Mouse (Mus musculus): ENCODE measurements around the gene Btbd2. TPM values are rescaled to one million over a fixed set of nuclear protein-coding genes. Genes with fewer than 3 reads are reported as not detected.

The Btbd2 gene
- polyA plus RNA-seq, 1 experiment, result 18.9 TPM

DNA sequence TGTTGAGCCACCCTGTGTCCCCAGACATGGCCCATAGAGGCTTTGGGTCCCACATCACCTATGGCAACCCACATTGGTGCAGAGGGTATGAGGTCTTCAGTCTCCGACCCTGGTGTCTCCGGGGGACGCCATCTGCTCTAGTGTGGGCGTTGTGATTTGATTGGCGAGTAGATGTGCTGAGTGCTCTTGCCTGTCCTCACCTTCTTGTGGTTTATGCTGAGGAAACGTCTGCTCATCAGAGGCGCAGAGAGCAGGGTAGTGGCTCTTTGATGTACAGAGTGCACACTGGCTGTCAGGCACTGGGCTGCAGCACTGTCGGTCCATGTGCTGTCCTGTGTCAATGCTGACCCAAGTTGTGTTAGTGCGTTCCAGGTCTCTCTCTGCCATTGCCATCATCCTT is 27.9 kb downstream of the Btbd2 start:
- Histone ChIP-seq H3K27ac (ENCODE audit: control insufficient read depth, insufficient read depth, low read depth, low read length) (peak overlapping the region; percentile 71), H3K36me3 (ENCODE audit: control insufficient read depth, insufficient read depth, low read length) (no peaks in the 10 kb centered on the region), H3K4me3 (ENCODE audit: control insufficient read depth, low read depth, low read length) (peak overlapping the region; percentile 62), H3K27me3 (ENCODE audit: control insufficient read depth, insufficient read depth, low read length) (no peaks in the 10 kb centered on the region), H3K4me1 (ENCODE audit: control insufficient read depth, insufficient read depth, low read length) (peaks cover 3% of the 10 kb centered on the region)
- TF ChIP-seq POLR2A (IDR thresholded peaks at IDR 0.05; ENCODE audit: control insufficient read depth, low read depth, low read length), result no peak
- no peak for TF ChIP-seq CTCF (IDR thresholded peaks at IDR 0.05; ENCODE audit: control insufficient read depth, insufficient read depth, insufficient replicate concordance, low read depth, low read length)

DNA sequence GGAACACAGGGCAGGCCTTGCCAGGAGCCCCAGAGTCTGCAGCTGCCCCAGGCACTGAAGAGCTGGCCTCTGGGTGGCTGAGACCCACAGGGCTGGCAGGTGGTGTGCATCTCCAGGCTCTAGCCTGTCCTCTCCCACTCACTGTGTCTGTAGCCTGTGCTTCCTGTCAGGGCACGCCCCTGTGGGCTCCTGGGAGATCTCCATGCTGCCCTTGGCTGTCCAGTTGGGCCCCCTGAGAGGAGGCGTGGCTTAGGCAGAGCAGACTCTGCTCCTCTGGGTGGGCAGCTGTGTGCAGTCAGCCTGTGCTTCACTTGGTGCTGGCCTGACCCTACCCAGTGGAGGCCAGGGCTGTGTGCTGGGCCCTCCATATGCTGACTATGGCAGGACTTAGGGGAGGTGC is 29.2 kb downstream of the Btbd2 start:
- Histone ChIP-seq H3K27me3 (ENCODE audit: control insufficient read depth, insufficient read depth, low read length) (no peaks in the 10 kb centered on the region), H3K27ac (ENCODE audit: control insufficient read depth, insufficient read depth, low read depth, low read length) (peak overlapping the region; percentile 41; the same call in 1 of the 2 replicates), H3K4me3 (ENCODE audit: control insufficient read depth, low read depth, low read length) (peak overlapping the region; percentile 62), H3K4me1 (ENCODE audit: control insufficient read depth, insufficient read depth, low read length) (peaks cover 14% of the 10 kb centered on the region), H3K36me3 (ENCODE audit: control insufficient read depth, insufficient read depth, low read length) (no peaks in the 10 kb centered on the region)
- no peak for TF ChIP-seq CTCF (IDR thresholded peaks at IDR 0.05; ENCODE audit: control insufficient read depth, insufficient read depth, insufficient replicate concordance, low read depth, low read length)
- no peak for TF ChIP-seq POLR2A (IDR thresholded peaks at IDR 0.05; ENCODE audit: control insufficient read depth, low read depth, low read length)

DNA sequence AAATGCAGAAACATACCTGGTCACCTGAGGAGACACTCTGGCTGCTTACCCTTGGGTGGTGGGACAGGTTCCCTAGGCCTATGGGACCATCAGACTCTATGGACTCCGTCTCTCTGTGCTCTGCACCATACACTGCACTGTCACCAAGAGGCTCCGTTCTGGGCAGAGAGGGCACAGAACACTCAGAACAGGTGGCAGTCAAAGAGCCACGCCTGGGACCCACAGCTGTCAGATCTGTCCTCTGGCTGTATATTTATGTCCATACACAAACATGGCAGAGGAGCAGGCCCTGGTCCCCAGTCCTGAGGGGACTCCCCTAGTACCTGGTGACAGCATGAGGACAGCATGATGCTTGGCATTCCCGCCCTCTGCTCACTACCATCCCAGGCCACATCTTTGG is 31.1 kb downstream of the Btbd2 start:
- peaks cover 16% of the 10 kb centered on the region for H3K4me1 ChIP-seq (ENCODE audit: control insufficient read depth, insufficient read depth, low read length)
- peak overlapping the region; percentile 97 for H3K4me3 ChIP-seq (ENCODE audit: control insufficient read depth, low read depth, low read length)
- TF ChIP-seq POLR2A (IDR thresholded peaks at IDR 0.05; ENCODE audit: control insufficient read depth, low read depth, low read length) (no peak), CTCF (IDR thresholded peaks at IDR 0.05; ENCODE audit: control insufficient read depth, insufficient read depth, insufficient replicate concordance, low read depth, low read length) (no peak)
- no peaks in the 10 kb centered on the region for H3K27me3 ChIP-seq (ENCODE audit: control insufficient read depth, insufficient read depth, low read length)
- no peak overlapping the region for H3K27ac ChIP-seq (ENCODE audit: control insufficient read depth, insufficient read depth, low read depth, low read length)
- no peaks in the 10 kb centered on the region for H3K36me3 ChIP-seq (ENCODE audit: control insufficient read depth, insufficient read depth, low read length)

DNA sequence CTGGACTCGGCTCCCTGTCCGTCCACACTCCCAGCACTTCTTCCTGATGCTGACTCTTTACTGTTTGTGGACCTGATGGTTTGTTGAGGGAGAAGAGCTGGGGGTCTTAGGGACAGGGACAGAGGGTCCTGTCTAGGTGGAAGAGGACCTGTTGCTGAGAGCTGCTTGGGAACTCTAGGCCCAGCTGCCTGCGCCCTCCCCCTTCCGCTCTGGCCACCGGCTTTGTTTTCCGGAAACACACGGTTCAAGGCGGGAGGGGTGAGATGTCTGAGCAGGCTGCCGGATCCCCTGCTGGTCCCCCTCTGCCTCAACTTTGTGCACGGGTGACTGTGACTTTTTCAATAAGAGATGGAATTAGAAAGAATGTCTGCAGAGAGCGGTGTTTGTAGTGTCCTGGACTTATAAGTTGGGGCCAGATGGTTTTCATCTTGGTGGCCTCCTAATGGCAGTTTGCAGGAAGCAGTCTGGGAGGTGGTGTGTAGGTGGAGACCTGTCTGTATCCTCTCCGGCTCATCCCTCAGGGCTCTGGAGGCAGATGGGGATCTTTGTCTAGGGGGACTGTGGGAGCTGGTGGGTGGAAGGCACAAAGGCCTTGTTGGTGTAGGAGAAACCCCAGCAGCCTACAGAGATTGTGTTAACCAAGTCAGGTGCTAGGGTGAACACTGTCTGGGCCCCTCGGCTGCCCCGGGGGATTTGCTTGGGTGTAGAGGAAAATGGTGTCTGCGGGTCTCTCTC is 33.2 kb downstream of the Btbd2 start:
- H3K4me1 ChIP-seq (ENCODE audit: control insufficient read depth, insufficient read depth, low read length), result peaks cover 16% of the 10 kb centered on the region
- H3K36me3 ChIP-seq (ENCODE audit: control insufficient read depth, insufficient read depth, low read length), result no peaks in the 10 kb centered on the region
- peak overlapping the region; percentile 99 for H3K27ac ChIP-seq (ENCODE audit: control insufficient read depth, insufficient read depth, low read depth, low read length)
- TF ChIP-seq POLR2A (IDR thresholded peaks at IDR 0.05; ENCODE audit: control insufficient read depth, low read depth, low read length), result no peak
- TF ChIP-seq CTCF (IDR thresholded peaks at IDR 0.05; ENCODE audit: control insufficient read depth, insufficient read depth, insufficient replicate concordance, low read depth, low read length), result no peak
- no peaks in the 10 kb centered on the region for H3K27me3 ChIP-seq (ENCODE audit: control insufficient read depth, insufficient read depth, low read length)
- H3K4me3 ChIP-seq (ENCODE audit: control insufficient read depth, low read depth, low read length), result peak overlapping the region; percentile 97

DNA sequence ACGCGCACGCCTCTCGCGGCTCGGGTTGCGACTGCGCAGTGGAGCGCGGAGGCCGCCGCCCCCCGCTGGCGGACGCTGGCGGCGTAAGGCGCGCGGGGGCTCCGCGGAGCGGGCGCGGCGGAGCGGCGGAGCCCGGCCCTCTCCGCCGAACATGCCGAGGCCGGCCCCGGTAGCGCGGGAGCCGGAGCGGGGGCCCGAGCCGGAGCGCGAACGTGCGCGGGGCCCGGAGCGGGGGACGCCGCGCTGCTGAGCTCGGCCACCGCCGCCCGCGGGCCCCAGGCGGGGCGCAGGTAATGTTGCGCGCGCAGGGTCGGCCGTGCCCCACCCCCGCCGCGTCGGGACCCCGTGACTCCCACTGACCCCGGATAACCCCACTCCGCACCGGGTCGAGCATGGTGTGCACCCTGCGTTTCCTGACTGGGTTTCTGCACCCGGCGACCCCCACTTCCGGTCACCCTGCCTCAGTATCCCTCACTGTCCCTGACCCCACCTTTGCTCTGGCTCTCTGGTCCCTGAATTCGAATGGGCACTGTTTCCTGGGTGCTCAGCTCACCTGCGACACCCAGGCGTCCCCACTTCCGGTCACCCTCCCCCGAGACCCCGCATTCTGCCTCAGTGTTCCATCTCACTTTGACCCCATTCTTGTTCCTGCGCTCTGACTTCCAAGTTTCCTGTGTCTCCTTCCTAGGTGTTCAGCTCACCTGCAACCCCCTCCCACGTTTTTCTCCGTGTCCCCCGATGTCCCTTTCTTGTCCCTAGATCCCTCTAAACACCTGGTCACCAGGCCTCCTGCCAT is 34.0 kb downstream of the Btbd2 start, which contains the start of gene Csnk1g2:
Gene Csnk1g2, plus strand, starts transcription at position 178 of the 796 bp plus-strand sequence.
- no peaks in the 10 kb centered on the region for H3K36me3 ChIP-seq (ENCODE audit: control insufficient read depth, insufficient read depth, low read length)
- H3K4me3 ChIP-seq (ENCODE audit: control insufficient read depth, low read depth, low read length), result peak within 1 kb of the TSS; percentile 97
- H3K4me1 ChIP-seq (ENCODE audit: control insufficient read depth, insufficient read depth, low read length), result peaks cover 16% of the 10 kb centered on the region
- TF ChIP-seq POLR2A (IDR thresholded peaks at IDR 0.05; ENCODE audit: control insufficient read depth, low read depth, low read length) (peak; percentile 75; the same call in 1 of the 2 replicates), CTCF (IDR thresholded peaks at IDR 0.05; ENCODE audit: control insufficient read depth, insufficient read depth, insufficient replicate concordance, low read depth, low read length) (no peak; the same call in 1 of the 2 replicates)
- no peaks in the 10 kb centered on the region for H3K27me3 ChIP-seq (ENCODE audit: control insufficient read depth, insufficient read depth, low read length)
- peak within 1 kb of the TSS; percentile 99 for H3K27ac ChIP-seq (ENCODE audit: control insufficient read depth, insufficient read depth, low read depth, low read length)

DNA sequence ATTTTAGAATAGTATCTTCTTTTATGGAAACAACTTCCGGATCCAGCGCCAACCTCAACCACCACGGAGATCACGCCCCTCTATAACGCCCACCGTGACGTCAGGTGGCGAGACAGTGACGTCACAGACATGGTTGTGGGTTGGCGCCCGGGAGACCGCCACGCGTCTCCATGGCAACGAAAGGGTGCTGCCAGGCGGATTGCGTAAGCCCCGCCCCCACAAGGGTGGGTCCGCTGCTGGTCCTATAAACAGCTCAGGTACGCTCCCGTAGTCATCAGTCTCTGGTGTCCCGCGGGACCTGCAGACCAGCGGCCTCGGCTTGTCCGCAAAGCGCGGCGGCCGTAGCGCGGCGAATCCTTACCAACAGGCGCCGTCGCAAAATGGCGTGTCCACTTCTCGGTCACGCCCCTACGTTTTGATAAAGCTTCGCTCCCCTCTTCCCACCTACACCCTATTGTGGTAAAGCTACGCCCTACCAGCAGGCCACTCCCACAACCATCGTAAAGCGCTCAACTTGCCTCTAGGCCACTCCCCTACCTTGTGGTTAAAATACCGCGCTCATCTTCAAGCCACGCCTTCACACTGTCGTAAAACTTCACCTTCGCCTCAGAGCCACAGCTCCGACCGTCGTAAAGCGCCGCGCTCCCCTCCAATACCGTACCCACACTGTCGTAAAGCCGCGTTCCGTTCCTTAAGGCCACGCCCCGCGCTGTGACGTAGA is 34.8 kb downstream of the Btbd2 start:
- Histone ChIP-seq H3K27me3 (ENCODE audit: control insufficient read depth, insufficient read depth, low read length) (no peaks in the 10 kb centered on the region), H3K4me3 (ENCODE audit: control insufficient read depth, low read depth, low read length) (peak overlapping the region; percentile 97), H3K27ac (ENCODE audit: control insufficient read depth, insufficient read depth, low read depth, low read length) (peak overlapping the region; percentile 99), H3K36me3 (ENCODE audit: control insufficient read depth, insufficient read depth, low read length) (no peaks in the 10 kb centered on the region), H3K4me1 (ENCODE audit: control insufficient read depth, insufficient read depth, low read length) (peaks cover 15% of the 10 kb centered on the region)
- TF ChIP-seq CTCF (IDR thresholded peaks at IDR 0.05; ENCODE audit: control insufficient read depth, insufficient read depth, insufficient replicate concordance, low read depth, low read length) (0 out of 2 replicates have a peak, but pooled peaks have one; percentile 2), POLR2A (IDR thresholded peaks at IDR 0.05; ENCODE audit: control insufficient read depth, low read depth, low read length) (peak; percentile 93)

DNA sequence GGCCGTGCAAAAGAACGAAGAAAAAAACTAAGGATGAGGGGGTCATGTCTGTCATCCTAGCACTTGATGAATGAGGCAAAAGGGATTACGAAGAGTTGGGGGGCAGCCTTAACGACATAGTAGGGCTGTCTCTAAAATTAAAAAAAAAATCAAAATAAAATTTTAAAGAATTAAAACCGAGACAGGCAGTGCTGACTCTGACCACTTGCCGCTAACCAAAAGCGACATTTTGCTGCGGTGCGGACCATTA is 35.3 kb downstream of the Btbd2 start:
- Histone ChIP-seq H3K4me3 (ENCODE audit: control insufficient read depth, low read depth, low read length) (peak overlapping the region; percentile 97), H3K27me3 (ENCODE audit: control insufficient read depth, insufficient read depth, low read length) (no peaks in the 10 kb centered on the region), H3K4me1 (ENCODE audit: control insufficient read depth, insufficient read depth, low read length) (peaks cover 15% of the 10 kb centered on the region), H3K27ac (ENCODE audit: control insufficient read depth, insufficient read depth, low read depth, low read length) (peak overlapping the region; percentile 99), H3K36me3 (ENCODE audit: control insufficient read depth, insufficient read depth, low read length) (no peaks in the 10 kb centered on the region)
- TF ChIP-seq CTCF (IDR thresholded peaks at IDR 0.05; ENCODE audit: control insufficient read depth, insufficient read depth, insufficient replicate concordance, low read depth, low read length) (no peak), POLR2A (IDR thresholded peaks at IDR 0.05; ENCODE audit: control insufficient read depth, low read depth, low read length) (no peak)

All from testis, adult 2 months (tissue).